Mouse (Mus musculus) forebrain, embryonic 11.5 days (tissue): Measurements from ENCODE around the gene Cep295nl. TPM values are rescaled to one million over a fixed set of nuclear protein-coding genes. Genes with fewer than 3 reads are reported as not detected.

Experiments
- ATAC-seq: fragments of 200-750 bp; cut with Nextera tagmentation; replicated peaks from 2 replicates; pipeline ENCODE4 v1.8.0; 2017; ENCODE audit warnings: moderate TSS enrichment; ENCODE audit not compliant: low FRiP score
- DNase-seq: peaks from one replicate; pipeline ENCODE4 v3.0.0-alpha.2; 2017; ENCODE audit warnings: low spot score
- H3K27ac ChIP-seq: fragments of 300-500 bp; sonication (generic); 2 replicates; pipeline ENCODE4 v1.5.1; 2014; ENCODE audit warnings: low read depth, low read length
- H3K27me3 ChIP-seq: fragments of 300-500 bp; sonication (generic); 2 replicates; pipeline ENCODE4 v1.6.1; 2014; ENCODE audit warnings: mild to moderate bottlenecking, low read length, mixed read lengths; ENCODE audit not compliant: control insufficient read depth, insufficient read depth
- H3K36me3 ChIP-seq: fragments of 300-500 bp; sonication (generic); 2 replicates; pipeline ENCODE4 v1.6.1; 2014; ENCODE audit warnings: mild to moderate bottlenecking, low read length, moderate library complexity, mixed read lengths; ENCODE audit not compliant: control insufficient read depth, insufficient read depth
- H3K4me1 ChIP-seq: fragments of 300-500 bp; sonication (generic); replicated peaks from 2 replicates; pipeline ENCODE4 v1.6.1; 2014; ENCODE audit warnings: low read length, mixed read lengths; ENCODE audit not compliant: control insufficient read depth, insufficient read depth
- H3K4me2 ChIP-seq: fragments of 300-500 bp; sonication (generic); 2 replicates; pipeline ENCODE4 v1.6.1; 2014; ENCODE audit warnings: low read depth, mild to moderate bottlenecking, low read length, moderate library complexity, mixed read lengths; ENCODE audit not compliant: severe bottlenecking
- H3K4me3 ChIP-seq: fragments of 300-500 bp; sonication (generic); 2 replicates; pipeline ENCODE4 v1.5.1; 2014; ENCODE audit warnings: low read depth, low read length
- H3K9ac ChIP-seq: fragments of 300-500 bp; sonication (generic); 2 replicates; pipeline ENCODE4 v1.6.1; 2014; ENCODE audit warnings: low read length
- H3K9me3 ChIP-seq: fragments of 300-500 bp; sonication (generic); 2 replicates; pipeline ENCODE4 v1.6.1; 2016; ENCODE audit warnings: low read length, mixed read lengths; ENCODE audit not compliant: control insufficient read depth
- WGBS: fragments of 180-500 bp; shearing (Covaris S2); extraction: QIAGEN DNeasy Blood & Tissue Kit; methylation state at CpG from one replicate; pipeline ENCODE4 v1.1.7; 2014; 5-methylcytosine and 5-hydroxymethylcytosine counted together
- polyA plus RNA-seq: library from polyadenylated mRNA; unstranded; fragments of >200 nt; fragmentation: Nextera tagmentation; extraction: Ambion mirVana; gene quantifications from 2 replicates; pipeline ENCODE4 v1.2.1, GENCODE M21; 2014

Cep295nl gene
- polyA plus RNA-seq, 1 experiment from 2014 or later = 0.44 TPM

- 48% methylated on average over 7 of the region's 7 CpGs for WGBS
- H3K4me1 ChIP-seq = no peaks in the 10 kb centered on the region
- no peaks in the 10 kb centered on the region for H3K9me3 ChIP-seq
- DNase-seq (no peak), ATAC-seq (no peak)
- no peaks in the 10 kb centered on the region for H3K27me3 ChIP-seq
- no peaks in the 10 kb centered on the region for H3K36me3 ChIP-seq
- H3K4me2 ChIP-seq = no peak overlapping the region
- H3K27ac ChIP-seq = no peak overlapping the region
- no peak overlapping the region for H3K9ac ChIP-seq
- no peak overlapping the region for H3K4me3 ChIP-seq
These were observed 30.3 kb upstream of the Cep295nl start for GRCm38 (mm10) chr11:118372641-118373040.

- WGBS = 85% methylated on average over 7 of the region's 7 CpGs
- no peak overlapping the region for H3K27ac ChIP-seq
- DNase-seq = no peak
These were observed 29.6 kb upstream of the Cep295nl start for GRCm38 (mm10) chr11:118371876-118372275.

GRCm38 (mm10) chr11:118369657-118370056 is 27.4 kb upstream of the Cep295nl start:
- Histone ChIP-seq H3K27me3 (no peaks in the 10 kb centered on the region), H3K9me3 (no peaks in the 10 kb centered on the region), H3K9ac (no peak overlapping the region), H3K27ac (no peak overlapping the region), H3K4me1 (no peaks in the 10 kb centered on the region), H3K36me3 (no peaks in the 10 kb centered on the region), H3K4me3 (no peak overlapping the region), H3K4me2 (no peak overlapping the region)
- ATAC-seq (no peak), DNase-seq (no peak)
- WGBS = 78% methylated on average over 8 of the region's 8 CpGs

More at GRCm38 (mm10) chr11:118371876-118372275, 29.6 kb upstream of the Cep295nl start:
- H3K4me3 ChIP-seq = no peak overlapping the region
- no peak overlapping the region for H3K4me2 ChIP-seq
- H3K36me3 ChIP-seq = no peaks in the 10 kb centered on the region
- no peak for ATAC-seq
- H3K4me1 ChIP-seq = no peaks in the 10 kb centered on the region
- H3K27me3 ChIP-seq = no peaks in the 10 kb centered on the region
- no peak overlapping the region for H3K9ac ChIP-seq
- no peaks in the 10 kb centered on the region for H3K9me3 ChIP-seq

- no peaks in the 10 kb centered on the region for H3K36me3 ChIP-seq
- no peak overlapping the region for H3K4me2 ChIP-seq
- H3K27ac ChIP-seq = no peak overlapping the region
- no peaks in the 10 kb centered on the region for H3K27me3 ChIP-seq
- H3K9me3 ChIP-seq = no peaks in the 10 kb centered on the region
- H3K4me1 ChIP-seq = no peaks in the 10 kb centered on the region
- ATAC-seq (no peak), DNase-seq (no peak)
- WGBS = 87% methylated on average over 5 of the region's 5 CpGs
- no peak overlapping the region for H3K4me3 ChIP-seq
- no peak overlapping the region for H3K9ac ChIP-seq
These were observed 27.0 kb upstream of the Cep295nl start for GRCm38 (mm10) chr11:118369251-118369650.

- H3K4me1 ChIP-seq = no peaks in the 10 kb centered on the region
- H3K4me2 ChIP-seq = no peak overlapping the region
- no peak overlapping the region for H3K9ac ChIP-seq
- no peak overlapping the region for H3K27ac ChIP-seq
- no peaks in the 10 kb centered on the region for H3K27me3 ChIP-seq
- ATAC-seq (no peak), DNase-seq (no peak)
- WGBS = 62% methylated on average over 3 of the region's 3 CpGs
- H3K4me3 ChIP-seq = no peak overlapping the region
- H3K36me3 ChIP-seq = no peaks in the 10 kb centered on the region
- no peaks in the 10 kb centered on the region for H3K9me3 ChIP-seq
These were observed 26.0 kb upstream of the Cep295nl start for GRCm38 (mm10) chr11:118368330-118368729.

GRCm38 (mm10) chr11:118366559-118366958 is 24.3 kb upstream of the Cep295nl start:
- Histone ChIP-seq H3K4me3 (no peak overlapping the region), H3K4me1 (peaks cover 4% of the 10 kb centered on the region; the same call in 1 of the 2 replicates), H3K4me2 (no peak overlapping the region), H3K9me3 (no peaks in the 10 kb centered on the region), H3K27me3 (no peaks in the 10 kb centered on the region), H3K36me3 (no peaks in the 10 kb centered on the region), H3K27ac (no peak overlapping the region), H3K9ac (no peak overlapping the region)
- DNase-seq (no peak), ATAC-seq (no peak)
- WGBS = 77% methylated on average over 8 of the region's 8 CpGs

- Histone ChIP-seq H3K9ac (no peak overlapping the region), H3K4me2 (no peak overlapping the region), H3K36me3 (no peaks in the 10 kb centered on the region), H3K4me1 (peaks cover 4% of the 10 kb centered on the region; the same call in 1 of the 2 replicates), H3K27me3 (no peaks in the 10 kb centered on the region), H3K27ac (no peak overlapping the region), H3K9me3 (no peaks in the 10 kb centered on the region), H3K4me3 (no peak overlapping the region)
- WGBS = 75% methylated on average over 3 of the region's 3 CpGs
- ATAC-seq = no peak
- DNase-seq = no peak
These were observed 23.8 kb upstream of the Cep295nl start for GRCm38 (mm10) chr11:118366108-118366507.

GRCm38 (mm10) chr11:118365171-118365570 is 22.9 kb upstream of the Cep295nl start:
- no peaks in the 10 kb centered on the region for H3K36me3 ChIP-seq
- no peaks in the 10 kb centered on the region for H3K27me3 ChIP-seq
- H3K27ac ChIP-seq = no peak overlapping the region
- H3K4me2 ChIP-seq = no peak overlapping the region
- WGBS = 76% methylated on average over 7 of the region's 7 CpGs
- no peaks in the 10 kb centered on the region for H3K9me3 ChIP-seq
- no peak overlapping the region for H3K4me3 ChIP-seq
- ATAC-seq = no peak
- no peak for DNase-seq
- no peak overlapping the region for H3K9ac ChIP-seq
- peaks cover 4% of the 10 kb centered on the region; the same call in 1 of the 2 replicates for H3K4me1 ChIP-seq

- WGBS = 84% methylated on average over 4 of the region's 4 CpGs
- Histone ChIP-seq H3K27me3 (no peaks in the 10 kb centered on the region), H3K4me1 (peaks cover 4% of the 10 kb centered on the region; the same call in 1 of the 2 replicates)
These were observed 21.7 kb upstream of the Cep295nl start for GRCm38 (mm10) chr11:118364021-118364420.

More at GRCm38 (mm10) chr11:118364021-118364420, 21.7 kb upstream of the Cep295nl start:
- no peak for ATAC-seq
- Histone ChIP-seq H3K36me3 (no peaks in the 10 kb centered on the region), H3K4me2 (no peak overlapping the region), H3K4me3 (no peak overlapping the region), H3K27ac (no peak overlapping the region), H3K9me3 (no peaks in the 10 kb centered on the region), H3K9ac (no peak overlapping the region)
- DNase-seq = no peak
